Mouse (Mus musculus): Measurements from ENCODE around the gene Palld.

The Palld gene

DNA sequence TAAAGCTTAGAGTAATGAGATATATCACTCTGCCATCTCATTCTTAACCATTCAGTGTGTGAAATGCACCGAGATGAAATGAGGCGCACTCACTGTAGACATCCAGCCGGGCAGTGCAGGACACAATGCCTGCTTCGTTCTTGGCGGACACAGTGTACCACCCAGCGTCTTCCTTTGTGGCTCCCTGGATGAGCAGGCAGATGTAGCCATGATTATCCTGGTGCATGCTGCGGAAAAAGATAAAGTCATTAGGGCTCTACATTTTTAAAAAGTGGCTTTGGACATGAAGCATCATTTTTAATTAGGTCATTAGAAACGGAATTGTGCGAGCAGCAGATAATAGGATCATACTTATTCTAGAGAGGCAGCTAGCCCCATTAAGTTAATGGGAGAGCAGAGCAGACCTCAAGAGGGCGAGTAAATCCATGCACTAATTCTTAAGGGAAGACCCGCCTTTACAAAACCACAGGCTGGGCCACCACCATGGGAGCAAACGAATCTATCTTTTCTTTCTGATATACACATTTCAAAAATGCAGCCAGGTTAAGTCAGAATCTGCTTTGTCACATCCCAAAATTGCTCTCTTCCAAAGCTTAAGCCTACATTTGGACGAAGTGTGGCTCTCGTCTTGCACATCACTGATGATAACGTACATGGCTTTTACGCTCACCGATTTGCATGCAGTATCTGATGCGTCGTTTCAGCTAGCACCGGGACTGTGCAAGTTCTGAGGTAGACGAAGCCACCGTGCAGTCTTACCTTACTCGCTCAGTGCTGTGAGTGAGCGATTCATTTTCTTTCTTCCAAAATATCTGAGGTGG, 387.2 kb downstream of the Palld start:
- DNase-seq (ENCODE audit: low spot score): no peak

DNA sequence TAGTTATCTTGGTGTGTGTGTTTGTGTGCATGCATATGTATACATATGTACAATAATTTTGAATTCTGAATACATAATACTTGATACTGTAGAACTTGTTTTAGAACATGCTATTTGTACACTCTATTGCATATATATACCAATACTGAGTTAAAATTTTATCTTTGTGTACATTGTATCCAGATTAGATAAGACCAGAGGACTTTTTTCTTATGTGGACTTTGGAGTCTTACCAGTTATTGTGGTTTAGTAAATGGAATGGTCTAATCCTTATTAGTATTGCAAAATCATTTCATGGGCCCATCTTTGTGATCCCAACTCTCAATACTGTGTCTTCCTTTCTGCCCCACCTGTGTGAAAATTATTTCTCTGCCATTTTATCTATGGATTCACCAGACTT, 400.2 kb downstream of the Palld start:
- no peak for DNase-seq (ENCODE audit: low spot score)

DNA sequence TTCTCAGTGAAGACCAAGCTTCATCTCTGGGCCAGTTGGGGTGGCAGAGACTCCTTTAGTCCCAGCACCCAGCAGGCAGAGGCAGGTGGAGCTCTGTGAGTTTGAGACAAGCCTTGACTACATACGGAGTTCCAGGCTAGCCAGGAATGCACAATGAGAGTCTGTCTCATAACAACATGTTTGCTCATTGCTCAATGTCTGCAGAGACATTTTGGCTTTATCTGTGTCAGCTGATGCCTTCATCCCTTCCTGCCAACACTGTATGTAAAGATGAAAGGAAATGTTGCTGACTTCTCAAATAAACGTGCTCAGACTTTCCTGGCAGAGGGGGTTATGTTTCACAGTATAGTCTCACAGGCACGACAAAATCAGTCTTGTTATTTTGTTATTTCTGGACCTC, 401.6 kb downstream of the Palld start:
- DNase-seq (ENCODE audit: low spot score): no peak

DNA sequence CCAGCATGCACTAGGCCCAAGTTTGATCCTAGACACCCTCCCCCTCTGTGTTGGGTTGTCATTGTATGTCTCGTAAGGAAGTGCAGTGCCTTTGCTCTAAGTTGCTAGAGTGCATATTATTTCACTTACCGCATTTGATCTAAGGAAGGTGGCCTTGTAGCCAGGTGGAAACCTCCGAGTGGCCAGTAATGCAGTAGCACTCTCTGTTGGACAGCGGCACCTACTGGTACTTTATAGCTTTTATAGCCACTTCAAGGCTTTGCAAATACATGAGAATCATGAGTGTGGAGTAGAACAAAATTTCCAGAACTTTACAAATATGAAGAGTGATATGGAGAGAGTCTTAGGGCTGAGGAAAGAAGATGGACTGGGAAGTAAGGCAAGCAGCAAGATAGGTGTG, 403.5 kb downstream of the Palld start:
- DNase-seq (ENCODE audit: low spot score): no peak

DNA sequence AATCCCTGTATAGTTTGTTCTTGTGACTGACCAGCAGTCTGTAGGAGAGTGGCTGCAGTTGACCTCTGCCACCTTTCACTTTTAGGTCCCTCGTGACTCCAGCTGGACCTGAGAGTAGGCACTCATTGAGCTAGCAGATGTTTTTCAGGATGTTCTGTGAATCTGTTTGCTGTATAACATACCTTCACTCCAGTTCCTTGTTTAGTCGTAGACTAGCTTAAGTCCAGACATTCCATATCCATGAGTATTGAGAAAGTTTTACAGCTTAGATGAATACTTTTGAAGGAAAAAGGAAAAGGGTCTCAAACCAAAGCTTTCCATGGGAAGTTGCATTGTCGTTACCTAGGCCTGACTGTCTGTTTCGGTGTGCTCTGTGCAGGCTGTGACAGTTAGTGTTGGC, 405.4 kb downstream of the Palld start:
- DNase-seq (ENCODE audit: low spot score): no peak

DNA sequence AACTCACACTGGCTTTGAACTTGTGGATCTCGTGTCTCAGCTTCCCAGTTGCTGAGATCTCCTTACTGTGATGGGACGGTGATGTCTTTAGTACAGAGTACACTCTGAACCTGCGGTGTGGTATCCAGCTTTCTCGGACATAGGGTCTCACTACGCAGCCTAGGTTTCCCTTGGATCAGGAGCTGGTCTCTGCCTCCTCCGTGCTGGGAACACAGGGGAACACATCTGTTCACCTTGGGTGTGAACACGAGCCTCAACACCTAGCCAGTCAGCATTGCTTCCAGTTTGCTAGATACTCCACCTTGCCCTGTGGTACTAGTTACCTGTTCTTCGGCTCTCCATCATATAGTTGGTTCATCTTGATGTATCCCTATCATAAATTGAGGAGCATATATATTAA, 413.9 kb downstream of the Palld start:
- DNase-seq (ENCODE audit: low spot score): no peak

DNA sequence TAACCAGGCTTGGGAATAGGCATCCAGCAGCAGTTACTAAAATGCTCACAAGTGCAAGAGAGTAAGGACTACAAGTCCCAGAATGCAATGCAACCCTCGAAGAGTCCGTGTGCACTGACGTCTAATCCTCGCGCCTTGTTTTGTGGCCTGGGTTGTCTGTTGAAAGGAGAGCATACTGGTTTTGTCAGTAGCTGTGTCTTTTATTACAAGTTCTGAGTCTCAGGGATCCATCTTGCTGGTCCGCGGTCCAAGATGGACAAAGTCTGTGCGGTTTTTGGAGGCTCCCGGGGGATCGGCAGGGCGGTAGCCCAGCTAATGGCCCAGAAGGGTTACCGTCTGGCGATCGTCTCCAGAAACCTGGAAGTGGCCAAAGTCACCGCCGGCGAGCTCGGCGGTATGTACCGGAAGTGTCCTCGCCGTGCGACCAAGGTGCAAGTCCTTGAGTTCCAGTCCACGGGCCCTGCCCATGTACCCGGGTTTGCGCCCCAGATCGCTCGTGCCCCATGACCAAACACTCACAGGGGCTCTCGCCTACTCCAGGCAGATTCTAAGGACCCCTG, 414.8 kb downstream of the Palld start, which contains the start of gene Cbr4:
Gene Cbr4, plus strand, starts transcription at position 138 of the 560 bp plus-strand sequence.
- peak; percentile 69 for DNase-seq (ENCODE audit: low spot score)

DNA sequence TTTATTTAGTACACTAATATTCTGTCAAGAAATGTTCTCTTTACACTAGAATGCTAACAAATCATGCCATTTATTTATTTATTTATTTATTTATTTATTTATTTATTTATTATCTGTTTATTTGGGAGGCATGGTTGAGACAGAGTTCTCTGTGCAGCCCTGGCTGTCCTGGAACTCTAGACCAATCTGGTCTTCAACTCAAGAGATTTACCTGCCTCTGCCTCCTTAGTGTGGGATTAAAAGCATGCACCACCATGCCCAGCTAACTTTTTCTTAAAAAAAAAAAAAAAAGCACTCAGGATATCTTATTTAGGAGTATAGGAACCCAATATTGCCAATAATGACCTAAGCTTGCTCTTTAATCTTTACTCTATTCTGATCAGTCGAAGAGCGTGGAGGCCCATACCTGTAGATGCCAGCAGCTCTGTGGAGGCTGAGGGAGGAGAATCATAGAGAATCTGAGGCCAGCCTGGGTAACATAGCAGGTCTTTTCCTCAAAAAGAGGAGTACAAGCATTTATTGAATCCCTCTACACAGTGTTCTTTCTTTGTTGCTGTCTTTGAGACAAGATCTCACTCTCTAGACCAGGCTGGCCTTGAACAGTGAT, 415.5 kb downstream of the Palld start:
- no peak for DNase-seq (ENCODE audit: low spot score)

DNA sequence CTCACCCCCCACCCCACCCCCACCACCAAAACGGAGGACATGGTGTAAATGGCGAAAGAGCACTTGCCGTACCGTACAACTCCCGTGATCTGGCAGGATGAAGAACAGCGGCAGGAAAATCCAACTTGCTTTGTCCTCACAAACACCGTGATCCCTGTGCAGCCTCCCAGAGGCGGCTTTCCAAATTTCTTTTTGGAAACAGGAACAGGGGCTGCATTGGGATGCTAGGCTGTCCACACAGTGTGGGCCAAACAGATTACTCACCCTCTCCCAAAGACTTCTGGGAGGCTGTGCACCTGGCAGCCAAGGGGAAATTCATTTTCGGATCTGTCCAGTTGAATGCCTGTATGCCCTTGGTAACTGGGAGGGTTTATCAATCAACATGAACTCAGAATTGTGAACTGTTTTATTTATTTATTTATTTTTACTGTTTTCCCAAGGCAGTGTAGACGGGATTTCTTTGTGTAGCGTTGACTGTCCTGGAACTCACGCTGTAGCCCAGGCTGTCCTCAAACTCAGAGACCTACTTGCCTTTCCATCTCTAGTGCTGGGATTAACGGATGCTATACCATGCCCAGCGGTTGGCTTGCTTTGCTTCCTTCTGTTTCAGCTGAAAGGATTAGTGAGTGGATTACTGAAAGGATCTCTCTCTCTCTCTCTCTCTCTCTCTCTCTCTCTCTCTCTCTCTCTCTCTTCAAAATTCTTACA, 422.1 kb downstream of the Palld start:
- no peak for DNase-seq (ENCODE audit: low spot score)

DNA sequence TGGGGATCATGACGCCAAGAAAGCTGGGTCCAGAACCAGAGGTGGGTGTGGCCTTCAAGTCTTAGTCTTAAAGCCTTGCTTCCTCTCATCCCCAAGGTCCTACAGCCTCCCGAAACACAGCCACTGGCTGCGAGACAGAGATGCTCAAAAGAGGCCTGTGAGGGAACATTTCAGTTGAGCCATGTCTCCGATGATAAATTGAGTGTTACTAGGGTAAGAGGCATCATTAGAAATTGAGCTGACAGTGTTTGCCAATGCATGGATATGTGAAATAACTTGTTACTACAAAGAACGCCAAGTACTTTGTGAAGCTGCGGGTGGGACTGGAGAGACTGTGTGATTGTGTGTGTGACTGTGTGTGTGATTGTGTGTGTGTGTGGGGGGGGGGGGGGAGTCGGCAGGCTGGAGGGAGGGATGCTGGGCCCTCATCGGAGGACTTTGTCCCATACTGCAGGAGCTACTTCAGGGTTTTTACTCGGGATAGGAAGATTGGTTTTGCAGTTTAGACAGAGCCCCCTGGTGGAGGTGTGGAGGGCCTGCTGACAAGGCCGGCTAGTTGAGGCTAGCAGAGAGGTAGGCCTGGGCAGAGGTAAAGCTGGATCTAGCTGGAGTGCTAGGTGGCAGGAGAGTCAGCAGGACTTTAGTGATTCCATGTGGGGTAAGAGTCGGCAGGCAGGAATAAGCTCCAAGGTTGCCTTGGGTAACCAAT, 422.8 kb downstream of the Palld start:
- peak; percentile 5 for DNase-seq (ENCODE audit: low spot score)

DNA sequence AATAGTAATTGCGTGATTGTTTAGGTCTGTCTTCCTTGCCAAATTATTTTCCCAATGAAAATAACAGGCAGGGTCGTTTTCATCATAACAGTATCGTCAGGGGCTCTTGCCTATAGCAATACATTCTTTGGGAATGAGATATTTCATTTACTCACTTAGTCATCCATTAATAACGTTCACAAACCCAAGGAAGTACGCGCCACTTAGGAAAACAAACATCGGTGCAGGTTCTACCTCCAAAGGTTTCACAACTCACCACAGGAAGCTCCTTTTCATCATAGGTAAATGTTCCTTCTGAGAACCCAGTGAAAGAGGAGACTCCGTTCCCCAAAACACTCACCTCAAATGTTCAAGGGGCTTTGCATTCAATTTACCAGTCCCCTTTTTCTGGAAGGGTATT, 423.7 kb downstream of the Palld start:
- no peak for DNase-seq (ENCODE audit: low spot score)

DNA sequence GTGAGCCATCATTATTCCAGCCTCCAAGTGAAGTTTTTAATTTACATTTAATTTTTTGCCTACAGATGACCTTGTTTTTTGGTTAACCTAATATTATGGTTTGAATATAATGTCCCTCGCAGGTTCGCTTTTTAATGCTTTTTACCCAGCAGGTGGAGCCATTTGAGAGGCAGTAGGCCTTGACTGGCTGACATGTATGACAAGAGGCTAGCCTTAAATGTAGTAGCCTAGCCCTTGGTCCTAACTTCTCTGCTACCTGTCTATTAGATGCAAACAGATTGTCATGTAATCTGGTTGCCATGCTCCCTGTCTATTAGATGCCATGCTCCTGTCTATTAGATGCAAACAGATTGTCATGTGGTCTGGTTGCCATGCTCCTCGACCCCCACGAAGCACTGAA, 424.3 kb downstream of the Palld start:
- DNase-seq (ENCODE audit: low spot score): no peak

DNA sequence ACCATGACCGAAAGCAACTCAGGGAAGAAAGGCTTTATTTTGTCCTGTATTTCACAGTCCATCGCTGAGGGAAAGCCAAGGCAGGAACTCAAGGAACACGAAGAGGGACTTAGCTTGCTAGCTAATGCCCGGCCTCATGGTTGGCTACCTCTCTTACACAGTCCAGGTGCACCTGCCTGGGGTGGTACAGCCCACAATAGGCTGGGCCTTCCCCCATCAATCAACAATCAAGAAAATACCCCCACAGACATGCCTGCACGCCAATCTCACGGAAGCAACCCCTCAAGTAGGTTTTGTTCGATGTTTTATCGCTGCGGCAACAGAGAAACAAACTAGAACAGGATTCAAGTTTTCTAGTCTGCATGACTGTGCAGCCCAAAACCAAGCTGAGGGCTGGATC, 426.3 kb downstream of the Palld start:
- DNase-seq (ENCODE audit: low spot score): no peak

DNA sequence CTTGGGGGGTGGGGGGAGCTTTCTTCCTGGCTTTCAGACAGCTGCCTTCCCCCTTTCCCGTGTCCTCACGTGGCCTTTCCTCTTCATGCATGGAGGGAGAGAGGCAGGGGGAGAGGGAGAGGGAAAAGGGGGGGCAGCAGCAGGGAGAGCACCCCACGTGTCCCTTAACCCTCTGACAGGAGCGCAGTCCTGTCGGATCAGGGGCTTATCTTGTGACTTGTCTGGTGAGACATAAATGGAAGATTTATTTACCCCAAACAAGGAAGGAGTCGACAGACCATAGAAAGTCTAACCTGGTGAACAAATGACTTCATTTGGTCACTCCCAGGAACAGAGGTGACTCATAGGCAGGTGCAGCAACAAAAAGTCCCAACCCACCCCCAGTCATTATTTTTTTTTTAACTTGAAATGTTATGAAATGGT, 427.2 kb downstream of the Palld start:
- DNase-seq (ENCODE audit: low spot score): no peak

DNA sequence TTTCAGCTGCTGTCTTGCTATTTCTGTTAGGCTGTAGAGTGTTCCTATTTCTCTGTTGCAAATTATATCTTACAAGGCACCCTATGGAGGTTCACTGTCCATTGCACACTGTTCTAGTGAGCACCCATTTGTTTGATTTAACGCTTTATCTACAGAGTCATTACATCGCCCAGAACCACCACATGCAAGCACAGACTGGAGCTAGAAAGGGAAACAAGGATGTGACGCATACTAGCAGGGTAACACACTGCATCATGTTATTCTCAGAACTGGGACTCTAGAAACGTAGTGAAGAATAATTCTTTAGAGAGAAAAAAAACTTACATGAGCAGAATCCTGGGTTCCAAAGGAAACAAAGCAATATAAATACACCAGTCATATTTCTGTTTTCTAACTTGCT, 432.3 kb downstream of the Palld start:
- DNase-seq (ENCODE audit: low spot score): no peak

DNA sequence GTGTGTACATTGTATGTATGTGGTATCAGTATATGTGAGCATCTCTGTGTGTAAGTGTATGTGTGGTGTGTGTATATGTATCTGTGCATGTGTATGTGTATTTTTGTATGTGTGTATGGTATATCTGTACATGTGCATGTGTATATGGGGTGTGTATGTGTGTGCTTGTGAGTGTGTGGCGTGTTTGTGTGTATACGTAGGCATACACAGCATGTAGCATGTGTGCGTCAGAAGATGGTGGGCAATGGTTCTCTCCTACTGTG, 435.0 kb downstream of the Palld start:
- DNase-seq (ENCODE audit: low spot score): no peak

DNA sequence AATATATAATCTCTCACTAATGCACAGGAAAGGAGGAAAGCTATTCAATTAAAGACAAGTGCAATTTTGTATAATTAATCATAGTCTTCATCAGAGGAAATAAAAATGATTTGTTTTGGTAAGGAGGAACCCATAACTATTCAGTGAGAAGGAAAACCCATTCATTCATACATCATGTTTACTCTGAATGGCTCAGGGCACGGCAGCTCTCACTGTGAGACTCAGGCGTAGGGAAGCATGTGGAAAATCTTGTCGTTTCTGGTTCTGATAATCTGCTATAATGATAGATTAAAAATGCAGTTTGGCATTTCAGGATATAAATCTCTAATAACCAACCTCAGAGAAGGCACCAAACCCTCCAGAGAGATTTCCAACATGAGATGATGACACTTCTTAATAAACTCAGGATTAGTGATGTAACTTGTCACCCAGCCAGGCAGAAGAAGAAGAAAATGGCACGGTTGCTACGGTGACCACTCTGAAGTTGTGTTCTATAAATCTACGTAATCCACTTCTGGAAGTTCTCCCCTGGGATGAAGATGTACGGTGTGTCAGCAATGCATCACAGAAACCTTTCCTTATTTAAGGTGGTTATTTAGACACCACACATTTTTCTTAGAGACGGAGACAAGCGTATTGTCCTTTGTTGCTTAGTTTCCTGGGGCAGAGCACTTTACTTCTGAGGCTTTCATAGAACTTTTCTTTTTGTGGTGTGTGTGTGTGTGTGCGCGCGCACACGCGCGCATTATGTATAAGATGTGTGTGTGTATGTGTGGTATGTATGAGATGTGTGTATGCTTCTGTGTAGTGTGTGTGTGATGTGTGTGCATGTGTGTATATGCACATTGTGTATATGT, 435.6 kb downstream of the Palld start:
- no peak for DNase-seq (ENCODE audit: low spot score)

DNA sequence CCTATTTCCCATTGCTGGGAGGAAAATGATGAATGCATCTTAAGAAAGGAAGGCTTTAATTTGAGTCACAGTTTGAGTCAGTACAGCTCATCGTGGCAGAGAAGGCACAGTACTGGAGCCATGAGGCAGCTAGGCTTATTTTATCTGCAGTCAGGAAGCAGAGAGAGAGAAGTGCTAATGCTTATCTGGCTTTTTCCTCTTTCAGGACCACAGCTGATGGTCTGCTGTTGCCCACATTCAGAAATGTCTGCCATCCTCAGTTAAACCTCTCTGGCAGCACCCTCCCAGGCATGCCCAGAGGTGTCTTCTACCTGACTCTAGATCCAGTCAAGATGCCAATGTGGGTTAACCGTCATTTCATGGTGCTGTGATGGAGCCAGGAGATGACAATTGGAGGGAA, 438.1 kb downstream of the Palld start:
- DNase-seq (ENCODE audit: low spot score): no peak

DNA sequence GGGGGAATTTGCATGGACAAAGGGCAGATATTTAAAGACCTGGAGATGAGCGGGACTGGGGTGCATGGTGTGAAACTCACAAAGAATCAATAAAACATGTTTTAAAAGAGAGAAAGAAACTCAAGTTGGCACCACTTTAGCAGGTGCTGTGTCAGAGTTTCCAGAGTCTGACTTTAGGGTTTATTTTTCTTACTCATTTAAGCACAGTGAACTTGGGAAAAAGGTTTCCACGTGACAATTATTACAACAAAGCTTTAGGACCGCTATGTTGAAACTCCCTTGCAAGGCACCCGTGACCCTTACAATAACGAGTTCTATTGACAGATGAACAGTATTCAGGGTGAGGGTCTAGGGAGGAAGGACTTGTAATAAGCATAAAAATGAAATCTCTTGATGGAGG, 440.3 kb downstream of the Palld start:
- no peak for DNase-seq (ENCODE audit: low spot score)

Measured in spleen, adult 12 weeks (tissue).